Mouse (Mus musculus): Measurements from ENCODE around the gene Megf6.

Gene Megf6

DNA sequence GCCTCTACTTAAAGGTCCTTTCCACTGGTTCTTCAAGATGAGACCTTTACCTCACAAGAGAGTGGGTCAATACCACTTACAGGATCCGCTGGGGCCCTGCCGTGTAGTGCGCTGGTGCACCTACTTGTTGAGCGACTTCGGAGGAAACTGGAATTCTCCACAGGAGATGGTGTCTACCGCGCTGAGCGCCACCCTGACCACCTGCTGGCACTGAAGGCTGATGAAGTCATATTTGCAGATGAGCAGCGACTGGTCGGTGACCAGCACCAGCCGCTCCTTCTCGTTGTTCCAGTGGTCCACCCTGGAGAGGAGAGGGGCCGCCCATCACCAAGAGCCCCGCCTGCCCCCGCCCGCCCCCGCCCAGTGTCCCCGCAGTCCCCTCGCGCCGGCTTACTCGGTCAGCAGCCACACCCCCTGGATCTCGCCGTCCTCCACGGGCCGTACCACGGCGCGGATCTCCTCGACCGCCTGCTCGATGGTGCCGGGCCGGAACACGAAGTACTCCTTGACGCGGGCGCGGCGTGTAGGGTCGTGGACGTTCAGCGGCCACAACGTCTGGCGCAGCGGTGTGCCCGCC, 10.5 kb upstream of the Megf6 start:
- DNase-seq (ENCODE audit: low spot score in 2 of 2), result no peak

DNA sequence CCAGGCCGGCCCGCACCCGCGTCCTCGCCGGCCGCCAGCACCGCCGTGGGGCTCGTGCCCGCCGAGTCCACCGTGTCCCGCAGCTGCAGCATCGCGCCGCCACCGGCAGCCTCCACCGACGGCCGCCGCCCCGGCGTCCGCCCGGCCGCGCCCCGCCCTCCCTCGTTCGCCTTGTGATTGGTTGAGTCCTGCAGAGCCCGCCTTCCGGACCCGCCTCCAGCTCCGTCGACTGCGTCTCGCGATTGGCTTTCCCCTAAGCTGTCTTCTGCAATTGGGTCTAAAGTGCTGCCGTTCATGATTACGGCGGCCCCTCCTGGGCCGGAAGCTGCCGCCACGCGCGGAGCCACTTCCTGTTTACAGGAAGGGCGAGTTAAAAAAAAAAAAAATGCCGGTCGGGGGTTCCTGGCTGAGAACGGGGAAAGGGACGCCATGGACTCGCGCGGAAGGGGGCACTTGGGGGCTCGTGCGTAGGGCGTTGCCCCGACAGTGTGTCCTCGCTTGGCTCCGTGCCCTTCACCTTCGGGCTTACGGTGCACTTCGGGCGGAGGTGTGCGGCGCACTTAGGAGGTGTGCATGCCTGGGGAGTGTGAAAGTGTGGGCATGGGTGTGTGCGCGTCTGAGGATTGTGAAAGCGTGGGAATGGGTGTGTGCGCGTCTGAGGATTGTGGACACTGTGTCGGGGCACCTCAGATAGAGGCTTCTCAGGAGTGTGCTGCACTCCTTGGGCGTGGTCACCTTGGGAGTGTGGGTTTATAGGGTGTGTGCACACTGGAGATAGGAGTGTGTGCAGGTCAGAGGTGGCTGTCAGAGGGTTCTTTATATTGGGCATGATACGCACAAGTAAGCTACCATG, 9.8 kb upstream of the Megf6 start, which contains the start of gene Tprgl:
Gene Tprgl (minus strand): TSS at position 129 of the 853 bp plus-strand sequence.
- DNase-seq (ENCODE audit: low spot score in 2 of 2), result peak; percentile 92 to 96

DNA sequence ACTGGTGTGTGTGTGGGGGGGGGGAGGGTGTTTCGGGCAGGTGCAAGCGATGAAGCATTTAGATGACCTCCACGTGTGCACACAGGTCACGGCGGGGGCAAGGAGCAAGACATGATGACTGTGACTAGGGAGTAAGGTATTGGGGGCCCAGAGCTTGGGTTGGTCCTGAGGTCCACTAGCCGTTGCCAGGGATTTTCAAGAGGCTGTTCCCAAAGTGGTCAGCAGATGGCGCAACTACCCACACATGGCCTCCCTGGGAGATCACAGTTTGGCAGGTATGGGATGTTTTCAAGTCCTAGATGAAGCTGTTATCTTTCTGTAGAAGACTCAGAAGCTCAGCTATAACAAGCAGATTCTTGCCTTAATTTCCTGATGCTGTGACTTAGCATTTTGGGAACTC, 7.2 kb upstream of the Megf6 start:
- DNase-seq (ENCODE audit: low spot score in 2 of 2), result peak in 1 of 2 experiments; percentile 65

DNA sequence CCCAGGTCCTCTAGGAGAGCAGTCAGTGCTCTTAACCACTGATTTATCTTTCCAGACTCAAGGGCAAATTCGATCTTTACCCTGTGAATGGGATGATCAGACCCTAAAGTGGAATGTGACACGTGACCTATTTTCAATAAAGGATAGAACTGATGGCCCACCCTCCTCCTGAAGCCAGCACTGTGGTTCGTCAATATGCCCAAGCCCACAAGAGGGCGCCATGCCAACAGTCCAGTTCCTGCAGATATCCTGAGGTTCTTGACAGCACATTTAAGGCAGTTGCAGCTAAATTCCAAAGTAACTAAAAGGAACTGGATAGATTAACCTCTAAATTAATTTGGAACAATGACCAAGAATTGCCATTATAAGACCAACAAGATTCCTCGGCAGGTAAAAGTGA, 3.5 kb upstream of the Megf6 start:
- DNase-seq (ENCODE audit: low spot score in 2 of 2), result no peak

DNA sequence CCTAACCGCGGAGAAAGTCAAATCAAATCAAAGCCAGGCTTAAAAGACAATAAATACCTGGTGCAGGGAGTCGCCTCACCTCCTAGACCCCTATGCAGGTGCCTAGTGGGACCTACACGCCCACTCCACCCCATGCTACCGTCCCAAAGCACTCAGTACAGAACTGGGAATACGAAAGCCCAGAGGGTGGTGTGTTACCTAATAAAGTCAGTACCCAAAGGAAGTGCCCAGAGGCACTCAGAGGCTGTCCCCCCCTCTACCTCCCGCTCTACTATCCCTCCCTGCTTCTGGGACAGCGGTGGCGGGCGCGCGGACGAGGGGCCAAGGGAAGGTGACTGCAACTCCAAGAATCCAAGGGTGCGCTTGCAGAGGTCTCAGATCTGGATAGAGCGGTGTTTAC, 509 bp upstream of the Megf6 start:
- DNase-seq (ENCODE audit: low spot score in 2 of 2), result no peak

DNA sequence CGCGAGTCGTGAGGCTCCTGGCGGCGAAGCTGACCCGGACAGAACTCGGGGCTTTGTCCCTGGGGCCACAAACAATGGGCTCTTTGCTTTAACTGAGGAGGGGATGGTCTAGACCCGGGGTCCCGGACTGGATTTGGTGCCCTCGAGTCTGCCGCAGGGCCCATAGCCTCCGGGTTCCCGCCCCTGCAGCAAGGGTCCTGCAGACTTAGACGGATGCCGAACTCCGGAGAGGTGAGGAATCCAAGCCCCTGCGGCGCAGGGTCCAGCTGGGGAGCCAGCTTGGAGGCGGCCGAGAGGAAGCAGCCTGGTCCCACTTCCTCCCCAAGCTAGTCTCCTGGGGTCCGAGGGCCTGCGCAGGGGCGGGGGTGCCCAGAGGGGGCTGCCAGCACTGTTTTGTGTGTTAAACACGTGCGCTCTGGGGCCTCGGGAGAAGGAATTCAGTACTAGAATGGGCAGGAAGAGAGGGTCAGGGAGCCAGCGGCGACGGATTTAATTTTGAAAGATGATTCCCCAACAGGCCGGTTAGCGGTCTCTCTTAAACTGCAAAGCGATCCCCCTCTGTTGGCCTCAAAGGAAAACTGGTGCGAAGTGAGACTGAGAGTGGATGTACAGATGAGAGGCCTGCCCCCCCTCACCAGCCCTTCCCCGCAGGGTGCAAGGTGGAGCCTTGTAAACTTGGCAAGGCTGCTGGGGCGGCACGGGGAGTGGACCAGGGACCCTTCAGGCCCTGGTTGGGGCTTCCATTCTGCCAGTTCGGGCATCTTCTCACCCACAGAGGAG, 811 bp downstream of the Megf6 start:
- no peak for DNase-seq (ENCODE audit: low spot score in 2 of 2)

DNA sequence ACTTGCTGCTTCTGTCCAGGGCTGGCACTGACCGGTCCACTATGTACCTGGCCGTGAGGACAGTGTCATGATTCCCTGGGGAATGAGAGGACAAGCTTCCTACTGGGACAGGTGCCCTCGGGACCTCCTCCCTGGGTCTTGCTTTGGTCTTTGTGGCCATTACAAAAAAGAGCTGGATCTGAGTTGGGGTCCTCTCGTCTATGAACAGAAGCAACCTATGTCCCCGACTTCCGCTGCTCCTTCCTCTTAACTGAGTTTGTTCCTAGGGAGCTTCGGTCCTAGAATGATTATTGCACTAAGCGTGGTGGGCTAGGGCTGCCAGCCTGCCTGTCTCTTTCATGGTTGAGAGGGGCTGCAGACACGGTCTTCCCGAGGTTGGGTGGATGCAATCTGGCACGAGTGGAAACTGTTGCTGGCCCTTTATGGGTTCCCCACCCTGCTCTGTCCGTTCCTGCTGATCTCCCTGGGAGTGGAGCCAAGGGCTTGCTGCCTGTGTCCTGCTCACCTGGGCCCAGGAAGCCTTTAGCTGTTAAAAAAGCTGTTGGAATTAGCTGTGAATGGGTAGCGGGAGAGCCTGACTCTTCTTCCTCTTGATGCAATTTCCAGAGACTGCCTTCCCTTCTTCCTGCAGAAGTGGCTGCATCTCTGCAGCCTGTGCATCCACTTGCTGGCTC, 1.5 kb downstream of the Megf6 start:
- no peak for DNase-seq (ENCODE audit: low spot score in 2 of 2)

DNA sequence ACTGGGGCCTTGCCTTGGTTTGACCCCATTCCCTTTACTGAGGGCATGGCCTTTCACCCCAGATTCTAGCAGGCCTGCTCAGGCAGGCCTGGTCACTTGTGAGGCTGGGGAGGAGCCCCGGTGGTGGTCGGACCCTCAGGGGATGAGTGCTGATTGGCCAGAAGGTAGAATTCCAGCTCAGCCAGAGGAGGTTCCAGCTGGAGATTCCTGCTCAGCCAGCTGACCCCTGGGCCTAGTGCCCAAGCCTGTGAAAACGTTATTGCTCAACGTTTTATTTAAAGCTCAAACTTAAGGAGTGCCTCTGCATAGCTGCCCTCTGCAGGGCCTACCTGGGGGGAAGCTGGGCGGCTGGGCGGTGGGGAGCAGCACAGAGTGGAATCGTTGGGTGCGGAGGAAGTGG, 6.7 kb downstream of the Megf6 start:
- DNase-seq (ENCODE audit: low spot score in 2 of 2), result no peak

DNA sequence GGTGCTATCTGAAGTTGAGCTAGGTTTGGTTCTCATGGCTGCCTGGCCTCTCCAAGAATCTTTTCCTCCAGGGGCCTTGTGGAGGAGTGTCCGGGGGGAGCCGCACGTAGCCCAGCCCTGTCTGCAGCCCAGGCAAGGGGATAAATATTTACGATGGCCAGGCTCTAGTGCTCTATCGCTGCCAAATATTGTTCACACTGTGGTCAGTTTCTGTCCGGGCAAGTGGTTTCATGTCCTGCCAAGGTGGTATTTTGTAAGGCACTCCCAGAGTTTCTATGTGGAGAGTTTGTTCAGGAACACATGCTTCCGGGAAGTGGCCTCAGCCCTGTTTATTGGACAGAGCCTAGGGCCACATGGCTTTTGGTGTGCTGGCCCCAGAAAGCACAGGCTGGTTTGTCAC, 10.5 kb downstream of the Megf6 start:
- DNase-seq (ENCODE audit: low spot score in 2 of 2), result no peak

DNA sequence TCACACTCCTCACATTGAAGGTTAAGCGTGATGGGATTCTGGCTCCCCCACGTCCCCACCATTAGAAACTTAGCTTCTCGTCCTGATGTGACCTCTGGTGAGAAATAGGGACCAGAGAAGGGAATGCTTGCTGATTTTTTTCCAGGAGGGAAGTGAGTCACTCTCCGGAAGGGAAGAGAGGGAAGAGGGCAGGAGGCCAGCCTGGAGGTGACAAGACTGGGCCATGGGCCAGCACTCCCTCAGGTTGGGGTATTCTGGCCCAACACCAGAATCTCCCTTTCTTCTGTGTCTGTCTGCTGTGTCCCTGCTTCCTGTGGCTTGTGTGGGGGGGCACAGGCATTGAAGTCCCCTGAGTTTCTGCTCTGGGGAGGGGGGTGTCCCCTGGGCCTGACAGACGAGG, 13.0 kb downstream of the Megf6 start:
- DNase-seq (ENCODE audit: low spot score in 2 of 2), result no peak

DNA sequence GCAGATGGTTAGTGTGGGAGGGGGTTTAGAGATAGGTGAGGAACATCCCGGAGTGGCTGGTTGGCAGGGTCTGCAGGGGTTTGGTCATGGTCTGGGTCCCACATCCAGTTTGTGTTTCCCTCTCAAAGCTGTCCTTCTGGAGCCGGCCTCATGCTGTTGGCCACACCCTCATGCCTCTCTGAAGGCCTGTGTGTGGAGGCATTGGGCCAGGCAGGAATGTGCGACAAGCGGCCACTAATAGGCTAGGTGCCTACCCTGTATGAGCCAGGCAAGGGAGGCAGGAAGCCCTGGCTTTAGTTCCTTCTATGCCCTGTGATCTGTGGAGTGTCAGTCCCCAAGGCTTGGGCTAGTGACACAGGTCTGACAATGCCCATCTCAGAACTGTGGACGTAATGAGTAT, 14.5 kb downstream of the Megf6 start:
- no peak for DNase-seq (ENCODE audit: low spot score in 2 of 2)

DNA sequence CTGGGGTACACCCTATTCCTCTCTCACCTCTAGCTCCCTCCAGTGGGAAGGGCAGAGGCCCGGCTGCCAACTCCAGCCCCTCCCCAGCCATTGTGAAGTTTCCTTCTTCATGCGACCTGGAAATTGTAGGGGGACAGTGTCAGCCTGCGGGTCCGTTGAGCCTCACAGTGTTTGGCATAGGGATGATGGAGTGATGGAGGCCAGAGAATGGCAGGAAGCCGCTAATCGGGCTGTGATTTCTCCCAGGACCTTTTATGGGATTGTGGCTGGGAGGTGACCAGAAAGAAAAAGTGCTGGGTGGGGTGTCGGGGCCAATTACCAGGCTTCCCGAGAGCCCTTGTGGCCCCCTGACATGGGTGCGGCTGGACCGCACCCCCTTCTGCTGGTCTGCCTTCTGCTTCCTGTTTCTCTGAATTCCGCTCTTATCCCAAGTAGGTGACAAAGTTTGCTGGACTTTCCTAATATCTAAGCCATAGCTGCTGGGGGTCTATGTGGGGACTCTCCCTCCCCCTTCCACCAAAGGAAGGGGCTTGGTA, 15.5 kb downstream of the Megf6 start:
- no peak for DNase-seq (ENCODE audit: low spot score in 2 of 2)

DNA sequence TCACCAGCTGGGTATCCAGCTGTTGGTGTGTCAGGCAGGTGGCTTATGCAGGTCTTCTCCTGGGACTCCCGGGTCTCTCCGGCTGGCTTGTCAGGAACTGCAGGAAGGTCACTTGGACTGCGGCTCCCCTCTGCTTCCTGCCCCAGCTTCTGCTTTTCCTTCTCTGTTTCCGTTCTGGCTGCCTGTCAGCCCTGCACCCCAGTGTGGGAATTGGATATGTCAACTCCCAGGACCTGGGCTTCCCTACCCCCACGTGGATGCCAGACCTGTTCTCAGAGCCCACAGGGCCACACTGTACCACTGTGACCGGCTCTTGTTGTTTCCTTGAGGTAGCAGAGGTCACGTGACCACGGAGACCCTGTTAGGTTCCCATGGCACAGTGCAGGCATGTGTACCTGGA, 18.4 kb downstream of the Megf6 start:
- DNase-seq (ENCODE audit: low spot score in 2 of 2), result no peak

DNA sequence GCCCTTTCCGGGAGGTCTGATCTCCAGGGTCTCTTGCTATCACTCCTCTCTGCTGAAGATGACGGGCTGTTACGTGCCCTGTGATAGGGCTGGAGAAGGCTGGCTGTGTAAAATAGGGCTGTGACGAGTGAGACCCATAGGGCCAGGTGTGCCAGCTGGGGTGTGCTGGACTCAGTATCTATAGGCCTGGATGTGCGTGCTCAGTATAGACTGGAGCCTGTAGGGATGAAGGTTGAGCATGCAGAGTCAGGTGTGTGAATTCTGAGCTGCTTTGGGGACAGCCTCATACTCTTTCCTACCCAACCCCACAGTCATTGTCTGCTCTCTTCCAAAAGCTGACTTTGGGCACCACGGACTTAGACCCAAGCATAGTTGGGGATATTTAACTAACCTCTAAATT, 27.4 kb downstream of the Megf6 start:
- no peak for DNase-seq (ENCODE audit: low spot score in 2 of 2)

DNA sequence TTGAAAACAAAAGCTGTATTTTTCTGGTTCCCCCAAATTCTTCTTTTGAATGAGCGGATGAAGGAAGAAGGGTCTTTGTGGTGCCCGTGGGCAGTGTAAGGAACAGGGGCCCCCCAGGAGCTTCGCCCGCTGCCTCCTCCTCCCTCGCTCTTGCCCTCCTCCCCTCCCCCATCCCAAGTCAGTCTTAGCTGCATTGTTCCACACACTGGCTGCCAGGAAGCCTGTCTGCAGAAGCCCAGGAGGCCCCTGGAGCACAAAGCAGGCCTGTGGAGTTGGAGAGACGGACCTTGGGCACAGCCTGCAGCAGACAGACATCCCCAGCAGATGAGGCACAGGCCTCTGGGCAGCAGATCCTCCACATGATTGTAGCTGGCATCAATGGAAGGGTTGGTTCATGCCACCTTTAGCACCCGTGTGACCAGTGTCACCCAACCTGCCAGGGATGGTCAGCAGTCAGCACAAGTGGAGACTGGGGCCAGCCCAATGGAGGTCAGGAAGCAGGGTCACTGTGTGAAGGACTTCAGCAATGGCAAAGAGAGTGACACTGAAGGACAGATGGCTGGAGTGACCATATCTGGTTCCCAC, 27.9 kb downstream of the Megf6 start:
- no peak for DNase-seq (ENCODE audit: low spot score in 2 of 2)

DNA sequence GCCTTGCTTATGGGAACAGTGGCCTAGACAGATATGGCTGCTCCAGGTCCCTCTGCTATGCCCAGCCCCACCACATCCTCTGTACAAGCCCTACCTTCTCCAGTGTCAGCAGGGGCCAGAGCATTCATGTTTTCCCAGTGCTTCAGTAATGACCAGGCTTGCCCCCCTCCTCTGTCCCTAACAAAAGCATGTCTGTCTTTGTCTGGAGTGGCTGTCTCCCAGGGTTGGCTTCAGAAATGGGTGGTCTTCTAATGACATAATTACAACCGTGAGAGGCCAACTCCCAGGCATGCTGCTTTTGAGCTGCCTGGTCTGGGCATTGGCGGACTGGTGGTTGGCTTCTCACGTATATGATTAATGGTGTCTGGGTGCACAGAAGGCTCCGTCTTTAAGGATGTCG, 31.0 kb downstream of the Megf6 start:
- DNase-seq (ENCODE audit: low spot score in 2 of 2), result no peak

DNA sequence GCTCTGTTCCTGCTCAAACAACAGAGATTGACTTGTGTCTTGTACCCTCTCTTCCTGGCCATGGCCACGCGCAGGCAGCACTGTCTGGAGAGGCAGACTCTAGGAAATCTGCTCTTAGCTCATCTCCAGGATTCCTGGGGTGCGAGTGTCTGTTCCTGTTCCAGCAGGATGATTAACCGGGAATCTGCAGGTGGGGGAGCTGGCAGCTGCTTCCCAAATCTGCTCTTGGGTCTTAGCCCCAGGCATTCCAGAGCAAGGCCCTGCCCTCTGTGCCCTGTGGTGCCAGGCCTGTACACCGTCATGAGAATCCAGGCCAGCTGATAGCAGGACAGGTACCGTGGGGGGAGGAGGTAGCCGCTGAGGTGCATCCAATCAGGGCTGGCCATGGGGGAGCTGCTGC, 34.0 kb downstream of the Megf6 start:
- no peak for DNase-seq (ENCODE audit: low spot score in 2 of 2)

DNA sequence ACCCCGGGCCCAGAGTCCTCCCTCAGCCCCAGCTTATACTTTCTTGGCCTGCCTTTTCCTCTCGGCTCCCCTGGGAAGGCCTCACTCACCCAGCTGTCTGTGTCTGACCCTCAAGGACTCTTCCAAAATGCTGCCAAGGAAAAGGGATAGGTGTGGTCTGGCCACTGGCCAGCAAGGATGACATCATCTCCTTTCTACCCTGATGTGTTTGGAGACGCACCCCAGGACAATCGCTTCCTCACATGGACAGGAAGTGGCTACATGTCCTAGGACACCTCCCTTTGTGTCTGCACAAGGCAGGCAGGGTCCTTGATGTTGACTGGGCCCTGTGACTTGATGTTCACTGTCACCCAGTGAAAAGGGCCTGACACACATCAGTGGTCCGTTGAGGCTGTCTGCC, 34.9 kb downstream of the Megf6 start:
- no peak for DNase-seq (ENCODE audit: low spot score in 2 of 2)

DNA sequence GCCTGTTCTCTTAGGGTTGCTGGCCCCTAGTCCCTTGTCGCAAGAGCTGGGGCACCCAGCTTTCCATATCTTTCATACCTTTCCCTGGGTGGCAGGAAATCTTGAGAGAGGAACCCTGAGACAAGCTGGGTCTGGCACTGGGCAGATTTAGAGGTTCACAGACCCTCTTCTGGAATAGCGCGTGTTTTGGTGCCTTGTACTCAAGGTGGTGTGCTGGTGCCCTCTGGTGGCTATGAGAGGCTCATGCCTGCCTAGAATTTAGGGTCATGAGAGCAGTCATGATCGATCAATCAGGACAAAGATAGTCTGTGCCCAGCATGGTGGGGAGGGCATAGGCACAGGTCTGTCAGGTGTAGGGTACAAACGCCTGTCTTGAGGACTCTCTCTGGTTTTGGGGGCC, 36.7 kb downstream of the Megf6 start:
- peak in 1 of 2 experiments; percentile 49 for DNase-seq (ENCODE audit: low spot score in 2 of 2)

DNA sequence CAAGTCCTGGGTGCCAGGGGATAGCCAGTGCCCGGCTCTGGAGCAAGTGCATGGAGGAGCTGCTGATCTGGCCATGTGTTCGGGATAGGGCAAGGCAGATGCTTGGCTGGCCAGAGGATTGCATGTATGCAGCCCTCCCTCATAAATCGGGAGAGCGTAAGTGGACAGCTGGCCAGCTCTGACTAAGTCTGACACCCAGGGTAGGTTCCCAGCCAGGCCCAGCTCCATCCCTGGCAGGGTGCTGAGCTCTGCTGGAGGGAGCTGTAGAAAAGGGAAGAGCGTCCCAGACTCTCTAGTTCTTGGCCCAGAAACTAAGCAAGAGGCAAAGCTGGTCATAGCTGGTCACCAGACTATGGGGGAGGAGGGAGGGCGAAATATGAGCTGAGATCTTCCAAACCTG, 38.5 kb downstream of the Megf6 start:
- DNase-seq (ENCODE audit: low spot score in 2 of 2), result no peak

DNA sequence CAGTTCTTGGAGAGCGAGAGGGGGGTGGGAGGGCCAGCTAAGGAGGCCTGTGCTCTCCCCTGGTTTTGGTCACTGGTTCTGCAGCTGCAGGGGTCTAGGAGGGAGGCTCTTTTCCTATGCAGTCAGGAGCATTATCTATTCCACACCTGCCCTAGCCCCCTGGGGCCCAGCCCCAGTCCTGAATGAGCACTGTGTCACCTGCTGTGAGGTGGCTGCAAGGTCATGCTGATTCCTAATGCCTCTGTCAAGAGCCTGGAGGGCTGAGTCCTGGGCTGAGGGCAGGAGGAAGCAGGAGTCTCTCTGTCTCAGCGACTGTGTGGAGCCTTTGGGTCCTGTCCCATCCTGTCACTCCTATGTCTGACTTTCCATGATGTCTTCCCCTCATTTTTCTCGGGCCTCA, 39.3 kb downstream of the Megf6 start:
- no peak for DNase-seq (ENCODE audit: low spot score in 2 of 2)

DNA sequence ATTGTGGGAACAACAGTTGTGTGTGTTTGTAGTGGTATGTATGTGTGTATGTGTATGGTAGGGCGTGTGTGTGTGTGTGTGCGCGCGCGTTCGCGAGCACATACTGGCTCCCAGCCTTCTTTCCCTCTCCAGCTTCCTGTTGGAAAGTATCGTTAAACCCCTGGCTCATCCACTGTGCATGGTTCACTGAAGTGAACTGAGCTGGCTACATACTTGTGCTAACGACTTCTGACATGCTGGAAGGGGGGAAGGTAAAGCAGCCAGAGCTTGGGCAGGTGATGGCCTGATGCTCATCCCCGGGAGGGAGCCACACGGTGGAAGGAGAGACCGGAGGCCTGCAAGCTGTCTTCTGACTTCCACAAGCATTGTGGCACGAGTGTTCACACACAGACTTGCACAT, 40.9 kb downstream of the Megf6 start:
- no peak for DNase-seq (ENCODE audit: low spot score in 2 of 2)
